Mouse (Mus musculus): ENCODE results near the gene Gm21988.

The Gm21988 gene

DNA sequence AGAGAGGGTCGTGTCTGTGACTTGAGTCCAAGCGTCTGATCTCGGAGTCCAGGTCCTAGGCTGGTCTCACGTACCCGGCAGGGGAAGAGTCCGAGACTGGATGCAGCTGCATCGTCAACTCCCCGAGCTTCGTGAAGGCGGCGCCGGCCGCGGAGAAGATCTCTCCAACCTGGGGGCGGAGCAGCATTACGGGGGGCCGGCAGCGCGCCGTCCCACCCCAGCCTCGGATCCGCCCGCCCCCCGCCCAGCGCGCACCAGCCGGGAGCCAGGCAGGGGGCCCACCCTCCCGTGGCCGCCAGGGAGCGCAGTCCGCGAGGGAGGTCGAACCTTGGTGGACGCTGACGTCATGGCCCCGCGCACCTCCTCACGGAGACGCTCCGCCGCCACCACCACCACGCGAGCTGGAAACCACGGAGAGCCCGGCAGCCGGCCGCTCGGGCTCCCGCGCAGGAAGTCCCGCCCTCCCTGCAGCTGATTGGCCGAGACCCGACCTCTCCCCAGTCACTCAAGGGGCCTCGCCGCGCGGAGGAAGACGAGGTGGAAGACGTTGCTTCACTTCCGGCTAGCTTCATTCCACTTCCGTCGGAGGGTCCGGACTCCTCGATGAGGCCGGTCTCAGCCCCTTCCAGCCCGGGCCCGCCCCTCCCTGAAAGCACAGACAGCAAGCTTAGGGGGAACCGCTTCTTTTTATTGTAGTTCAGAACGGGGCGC is 2.0 kb downstream of the Gm21988 start, which contains the start of gene 0610010K14Rik:
TSS of gene 0610010K14Rik (minus strand) at position 458 of the 711 bp plus-strand sequence.
- peak; percentile 84 for DNase-seq (ENCODE audit: extremely low read depth, low read depth)

DNA sequence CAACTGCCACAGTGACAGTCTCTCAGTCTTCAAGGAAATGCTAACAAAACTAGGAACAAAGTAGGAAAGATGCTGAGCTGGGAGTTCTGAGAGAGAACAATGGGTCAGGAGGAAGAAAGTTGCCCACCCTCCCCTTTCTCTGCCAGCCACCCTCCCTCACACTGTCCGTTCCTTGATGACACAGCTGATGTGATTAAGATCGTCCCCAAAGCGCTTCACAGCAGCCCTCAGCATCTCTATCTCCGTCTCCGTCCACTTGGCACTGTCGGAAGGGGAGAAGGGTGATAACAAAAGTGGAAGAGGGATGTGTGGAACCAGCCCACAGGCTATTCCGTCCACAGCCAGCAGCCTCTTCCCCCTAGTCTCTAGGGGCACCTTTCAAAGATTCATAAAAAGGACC is 2.9 kb downstream of the Gm21988 start:
- no peak for DNase-seq (ENCODE audit: extremely low read depth, low read depth)

- DNase-seq (ENCODE audit: extremely low read depth, low read depth): no peak
These were observed 4.3 kb downstream of the Gm21988 start for GRCm38 (mm10) chr11:70235254-70235900.

DNA sequence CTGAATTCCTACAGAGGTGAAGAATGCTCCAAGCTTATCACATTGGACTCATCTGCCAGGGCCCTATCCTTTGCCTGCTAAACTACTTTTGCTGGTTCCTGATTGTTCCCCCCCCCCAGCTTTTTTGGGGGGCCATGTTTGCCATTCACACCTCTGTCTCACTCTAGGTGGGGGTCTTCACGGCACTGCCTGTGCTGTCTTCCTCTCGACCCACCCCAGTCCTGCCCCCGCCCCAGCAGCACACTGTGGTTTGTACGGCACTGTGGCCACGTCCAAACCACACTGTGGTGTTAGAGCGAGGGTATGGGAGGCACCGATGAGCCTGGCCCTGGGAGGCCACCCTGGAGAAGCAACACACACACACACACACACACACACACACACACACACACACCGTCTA is 5.1 kb downstream of the Gm21988 start:
- DNase-seq (ENCODE audit: extremely low read depth, low read depth): no peak

GRCm38 (mm10) chr11:70234037-70234436 is 5.6 kb downstream of the Gm21988 start:
- no peak for DNase-seq (ENCODE audit: extremely low read depth, low read depth)

- no peak for DNase-seq (ENCODE audit: extremely low read depth, low read depth)
These were observed 6.6 kb downstream of the Gm21988 start for GRCm38 (mm10) chr11:70233016-70233415.

GRCm38 (mm10) chr11:70232546-70232945 is 7.1 kb downstream of the Gm21988 start:
- DNase-seq (ENCODE audit: extremely low read depth, low read depth): no peak

GRCm38 (mm10) chr11:70230239-70230727 is 9.3 kb downstream of the Gm21988 start:
- DNase-seq (ENCODE audit: extremely low read depth, low read depth): peak; percentile 39

DNA sequence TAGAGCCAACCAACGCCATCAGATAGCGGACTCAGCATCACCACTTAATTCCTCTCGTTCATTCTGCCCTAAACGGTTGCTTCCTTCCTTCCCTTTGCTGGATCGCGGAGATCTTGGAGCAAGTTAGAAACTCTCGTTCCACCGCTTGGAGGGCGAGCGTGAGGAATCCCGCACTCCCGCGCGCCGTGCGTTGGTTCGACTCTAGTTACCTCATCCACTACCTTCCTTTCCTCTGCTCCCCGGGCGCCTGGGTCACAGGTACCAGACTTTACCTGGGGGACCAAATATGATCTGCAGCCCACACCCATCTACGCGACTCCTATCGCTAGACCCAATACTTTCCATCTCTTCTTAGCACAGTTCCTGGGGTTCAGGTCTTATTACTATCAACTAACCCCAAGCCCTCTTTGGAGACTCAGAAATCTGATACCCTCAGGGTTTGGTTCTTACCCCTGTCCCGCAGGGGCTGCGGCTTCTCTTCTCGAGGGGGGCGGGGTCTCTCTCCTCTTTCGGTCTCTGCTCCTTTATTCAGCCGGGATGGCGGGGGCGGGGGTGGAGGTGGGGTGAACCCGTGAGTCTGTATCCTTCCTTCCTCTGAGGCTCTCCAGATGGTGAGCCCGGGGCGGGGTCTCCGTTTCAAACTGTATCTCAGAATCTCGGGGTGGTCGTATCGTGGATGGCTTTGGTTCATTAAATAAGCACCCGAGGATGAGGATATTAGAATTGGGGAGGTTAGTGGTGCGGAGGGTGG is 10.2 kb downstream of the Gm21988 start, which contains the start of gene Bcl6b:
TSS of gene Bcl6b (minus strand) at position 539 of the 751 bp plus-strand sequence.
- no peak for DNase-seq (ENCODE audit: extremely low read depth, low read depth)

DNA sequence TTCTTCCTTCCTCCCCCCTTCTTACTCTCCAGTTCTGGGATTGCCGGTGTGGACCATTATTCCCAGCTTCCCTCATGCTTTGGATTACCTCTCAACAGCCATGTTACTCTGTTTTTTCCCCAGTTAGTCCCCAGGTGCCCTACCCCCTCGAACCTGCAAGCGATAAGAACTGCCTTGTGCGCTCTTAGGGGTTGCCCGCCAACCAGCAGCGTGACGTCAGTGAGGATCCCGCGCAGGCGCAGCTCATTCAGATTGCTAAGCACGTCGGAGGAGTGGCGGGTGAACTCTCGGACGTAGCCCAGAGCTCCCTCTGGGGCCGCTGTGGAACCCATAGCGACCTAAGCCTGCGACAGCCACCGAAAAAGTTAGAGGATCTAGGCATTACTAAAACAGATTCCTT is 10.8 kb downstream of the Gm21988 start:
- DNase-seq (ENCODE audit: extremely low read depth, low read depth): no peak

GRCm38 (mm10) chr11:70227661-70228245 is 11.9 kb downstream of the Gm21988 start:
- no peak for DNase-seq (ENCODE audit: extremely low read depth, low read depth)

DNA sequence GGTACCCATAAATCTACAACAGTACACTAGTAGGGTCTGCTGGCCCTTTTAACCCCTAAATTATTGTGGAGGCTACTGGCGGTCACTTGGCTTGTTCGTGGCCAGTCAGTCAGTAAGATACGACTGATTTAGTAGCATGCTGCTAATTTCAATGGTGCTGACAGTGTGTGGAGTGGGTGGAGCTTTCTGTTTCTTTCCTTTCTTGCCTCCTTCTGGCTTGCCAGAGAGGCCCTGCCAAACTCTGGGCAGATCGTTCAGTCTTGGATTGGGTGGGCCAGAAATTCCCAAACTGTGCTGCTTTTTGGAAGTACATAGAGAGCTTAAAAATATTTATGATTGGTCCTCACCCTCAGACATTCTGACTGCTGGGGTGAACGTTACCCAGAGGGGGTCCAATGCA is 12.5 kb downstream of the Gm21988 start:
- no peak for DNase-seq (ENCODE audit: extremely low read depth, low read depth)

- no peak for DNase-seq (ENCODE audit: extremely low read depth, low read depth)
These were observed 13.1 kb downstream of the Gm21988 start for GRCm38 (mm10) chr11:70226602-70226890.

GRCm38 (mm10) chr11:70225798-70226601 is 13.6 kb downstream of the Gm21988 start:
- DNase-seq (ENCODE audit: extremely low read depth, low read depth): no peak

- no peak for DNase-seq (ENCODE audit: extremely low read depth, low read depth)
These were observed 15.9 kb downstream of the Gm21988 start for GRCm38 (mm10) chr11:70223724-70224123.

- peak; percentile 32 for DNase-seq (ENCODE audit: extremely low read depth, low read depth)
These were observed 17.8 kb downstream of the Gm21988 start for GRCm38 (mm10) chr11:70221603-70222500.

DNA sequence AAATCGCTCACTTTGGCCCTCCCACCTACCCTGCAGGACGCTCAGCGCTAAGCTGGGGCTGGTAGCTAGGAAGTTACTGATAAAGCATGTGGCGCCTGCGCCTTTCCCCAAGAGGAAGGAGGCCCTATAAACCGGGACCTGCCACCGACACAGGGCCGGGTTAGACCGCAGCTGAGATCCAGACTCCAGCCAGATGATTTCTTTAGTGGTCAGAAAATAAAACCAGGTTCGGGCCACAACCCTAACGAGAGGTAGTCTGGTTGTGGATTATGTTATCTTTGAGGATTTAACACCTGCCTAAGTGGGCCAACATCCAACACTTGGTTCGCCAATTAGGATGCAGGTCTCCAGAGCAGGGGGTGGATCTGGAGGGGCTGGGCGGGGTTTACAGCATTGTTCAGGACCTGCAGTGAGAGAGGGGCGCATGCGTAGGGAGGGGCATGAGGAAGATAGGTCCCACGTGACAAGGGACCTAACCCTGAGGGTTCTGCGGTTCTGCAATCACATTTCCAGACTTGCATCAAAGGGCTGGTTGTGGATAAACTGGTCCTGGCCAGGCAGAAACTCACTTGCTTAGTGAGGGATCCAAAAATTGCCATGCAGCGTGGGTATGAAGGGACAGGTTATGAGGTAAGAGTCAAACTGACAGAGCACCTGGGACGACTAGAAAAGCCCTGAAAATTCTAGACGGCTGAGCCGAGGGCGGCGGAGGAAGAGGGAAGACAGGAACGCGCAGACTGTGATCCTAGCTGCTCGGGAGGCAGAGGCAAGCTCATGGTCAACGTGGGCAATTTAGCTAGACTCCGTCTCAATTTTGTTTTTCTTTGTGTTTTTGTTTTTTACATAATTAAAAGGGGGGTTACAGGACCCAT is 18.7 kb downstream of the Gm21988 start, which contains the start of gene Slc16a13:
TSS of gene Slc16a13 (minus strand) at position 334 of the 872 bp plus-strand sequence.
- peak; percentile 98 for DNase-seq (ENCODE audit: extremely low read depth, low read depth)

DNA sequence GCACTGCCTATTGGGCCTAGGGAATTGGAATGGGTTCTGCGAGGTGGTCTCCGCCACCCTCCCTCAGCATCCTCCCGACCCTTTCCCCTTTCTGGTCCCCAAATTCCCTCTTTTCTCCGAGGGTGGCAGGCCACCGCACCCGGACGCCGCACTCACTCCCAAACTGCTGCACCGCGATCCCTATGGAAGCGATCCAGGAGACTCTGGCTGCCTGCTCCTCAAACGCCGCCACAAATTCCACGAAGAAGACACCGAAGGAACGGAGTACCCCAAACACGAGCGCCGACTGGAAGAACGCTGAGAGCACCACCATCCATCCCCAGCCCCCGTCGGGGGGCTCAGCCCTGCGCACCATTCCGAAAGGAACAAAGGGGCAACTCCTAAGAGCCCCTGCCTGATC is 19.3 kb downstream of the Gm21988 start:
- no peak for DNase-seq (ENCODE audit: extremely low read depth, low read depth)

GRCm38 (mm10) chr11:70219873-70220272 is 19.8 kb downstream of the Gm21988 start:
- DNase-seq (ENCODE audit: extremely low read depth, low read depth): no peak

Data from MEL-GATA-1-ER (cell line).